Mouse (Mus musculus): ENCODE measurements around the gene Anks3.

DNA sequence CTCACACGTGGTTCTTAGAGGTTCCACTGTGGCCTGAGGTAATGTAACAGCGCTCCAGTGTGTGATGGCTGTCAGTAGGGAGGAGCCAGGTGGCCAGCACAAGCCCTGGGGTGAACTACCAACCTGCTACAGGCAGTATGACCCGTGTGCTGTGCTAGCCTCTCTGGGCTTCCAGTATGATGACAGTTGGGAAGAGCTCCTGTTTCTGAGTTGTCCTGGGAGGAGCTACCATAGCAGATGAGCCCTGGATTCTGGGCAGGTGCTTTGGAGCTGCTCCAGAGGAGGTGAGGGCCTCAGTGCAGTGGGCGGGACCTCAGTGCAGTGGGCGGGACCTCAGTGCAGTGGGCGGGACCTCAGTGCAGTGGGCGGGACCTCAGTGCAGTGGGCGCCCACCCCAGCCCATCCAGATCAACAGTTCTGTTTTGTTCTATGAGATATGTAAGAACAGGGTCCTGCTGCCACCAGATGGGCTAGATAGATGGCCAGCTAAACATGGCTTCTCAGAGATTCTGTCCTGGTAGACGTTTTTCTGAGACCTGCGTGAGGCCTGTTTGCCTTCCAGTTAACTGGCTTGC lies 51.8 kb downstream of the Anks3 start:
- TF ChIP-seq CTCF (IDR thresholded peaks at IDR 0.05; ENCODE audit: low read depth) = no peak
- no peak for TF ChIP-seq EP300 (optimal IDR thresholded peaks at IDR 0.05)

Measured in stomach, postnatal 0 days (tissue).